Mouse (Mus musculus): ENCODE results near the gene Eif3g. TPM values are rescaled to one million over a fixed set of nuclear protein-coding genes. Genes with fewer than 3 reads are reported as not detected.

Gene Eif3g
- polyA plus RNA-seq, 1 experiment = 115 TPM

GRCm38 (mm10) chr9:20866879-20867278 lies 31.5 kb downstream of the Eif3g start:
- DNase-seq (ENCODE audit: extremely low spot score in 1 of 2, low spot score in 1 of 2) = no peak

GRCm38 (mm10) chr9:20862225-20862624 lies 36.2 kb downstream of the Eif3g start:
- no peak for DNase-seq (ENCODE audit: extremely low spot score in 1 of 2, low spot score in 1 of 2)

GRCm38 (mm10) chr9:20861821-20862220 lies 36.6 kb downstream of the Eif3g start:
- peak in 1 of 2 experiments; percentile 50 for DNase-seq (ENCODE audit: extremely low spot score in 1 of 2, low spot score in 1 of 2)

GRCm38 (mm10) chr9:20859926-20860325 lies 38.5 kb downstream of the Eif3g start:
- no peak for DNase-seq (ENCODE audit: extremely low spot score in 1 of 2, low spot score in 1 of 2)

- no peak for DNase-seq (ENCODE audit: extremely low spot score in 1 of 2, low spot score in 1 of 2)
These were observed 41.3 kb downstream of the Eif3g start for GRCm38 (mm10) chr9:20857131-20857530.

- DNase-seq (ENCODE audit: extremely low spot score in 1 of 2, low spot score in 1 of 2) = no peak
These were observed 48.2 kb downstream of the Eif3g start for GRCm38 (mm10) chr9:20850179-20850578.

Other genes starting within 250 kb of the Eif3g start
- 38.9 and 42.4 TPM in 2 replicates for gene Pin1, start 246.5 kb downstream of the Eif3g start, polyA plus RNA-seq (2012; rRNA removed)
- gene Olfm2, start 152.3 kb downstream of the Eif3g start, polyA plus RNA-seq (2012; rRNA removed) = 126 and 152 TPM in 2 replicates
- 1.7 and 2.5 TPM in 2 replicates for gene Col5a3, start 83.6 kb downstream of the Eif3g start, polyA plus RNA-seq (2012; rRNA removed)
- not detected in 2 replicates for gene Rdh8, start 80.1 kb downstream of the Eif3g start, polyA plus RNA-seq (2012; rRNA removed)
- 227 and 254 TPM in 2 replicates for gene A230050P20Rik, start 30.0 kb downstream of the Eif3g start, polyA plus RNA-seq (2012; rRNA removed)
- gene Angptl6, start 18.9 kb downstream of the Eif3g start, polyA plus RNA-seq (2012; rRNA removed) = 11.5 and 13.6 TPM in 2 replicates
- gene Ppan, start 10.4 kb downstream of the Eif3g start, polyA plus RNA-seq (2012; rRNA removed) = 48.3 and 49.1 TPM in 2 replicates
- gene Dnmt1, start 61.3 kb upstream of the Eif3g start, polyA plus RNA-seq (2012; rRNA removed) = 40.6 and 41.2 TPM in 2 replicates
- gene S1pr2, start 78.2 kb upstream of the Eif3g start, polyA plus RNA-seq (2012; rRNA removed) = 1.8 TPM in 2 replicates
- gene Mrpl4, start 104.1 kb upstream of the Eif3g start, polyA plus RNA-seq (2012; rRNA removed) = 114 and 131 TPM in 2 replicates
- gene Icam1, start 117.4 kb upstream of the Eif3g start, polyA plus RNA-seq (2012; rRNA removed) = 2.9 and 3.5 TPM in 2 replicates
- gene Icam4, start 130.8 kb upstream of the Eif3g start, polyA plus RNA-seq (2012; rRNA removed) = 3.3 TPM in 2 replicates
- gene Icam5, start 133.4 kb upstream of the Eif3g start, polyA plus RNA-seq (2012; rRNA removed) = 220 and 241 TPM in 2 replicates
- gene Zglp1, start 168.5 kb upstream of the Eif3g start, polyA plus RNA-seq (2012; rRNA removed) = not detected in 2 replicates
- 1.6 and 2.5 TPM in 2 replicates for gene Gm49373, start 174.5 kb upstream of the Eif3g start, polyA plus RNA-seq (2012; rRNA removed)
- gene Fdx1l, start 175.0 kb upstream of the Eif3g start, polyA plus RNA-seq (2012; rRNA removed) = 123 and 124 TPM in 2 replicates
- gene Gm38431, start 193.4 kb upstream of the Eif3g start, polyA plus RNA-seq (2012; rRNA removed) = 1.4 and 1.7 TPM in 2 replicates
- 27.9 and 28.2 TPM in 2 replicates for gene Raver1, start 193.4 kb upstream of the Eif3g start, polyA plus RNA-seq (2012; rRNA removed)
- 16.5 and 19.1 TPM in 2 replicates for gene Tyk2, start 232.6 kb upstream of the Eif3g start, polyA plus RNA-seq (2012; rRNA removed)